Mouse (Mus musculus) forelimb bud, embryonic 11.5 days (tissue): ENCODE results near the gene Fam198b.

Experiments
- DNase-seq: peaks from one replicate; pipeline ENCODE4 v3.0.0-alpha.2; 2012; ENCODE audit warnings: low read depth, low spot score

Gene Fam198b

DNA sequence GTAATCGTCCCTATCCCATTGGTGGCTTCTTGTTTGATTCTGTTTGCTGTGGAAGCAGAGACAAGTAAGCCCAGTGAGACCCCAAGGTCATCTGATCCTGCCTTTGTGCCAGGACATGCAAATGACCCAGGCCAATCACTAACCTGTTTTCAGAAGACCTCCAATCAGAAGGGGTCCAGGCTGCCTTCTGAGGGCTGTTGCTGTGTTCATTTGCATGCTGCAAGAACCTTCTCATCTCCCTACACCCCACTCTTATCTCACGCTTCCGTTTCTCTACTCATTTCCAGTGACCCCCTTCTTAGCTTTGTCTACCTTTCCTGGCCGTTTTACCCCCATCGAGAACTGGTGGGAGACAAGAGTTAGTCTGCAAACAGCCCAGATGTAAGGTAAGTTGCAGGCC is at the start of gene Fam198b:
TSS of gene Fam198b (plus strand) at position 229 of the 400 bp plus-strand sequence.
- DNase-seq, result peak; percentile 23

DNA sequence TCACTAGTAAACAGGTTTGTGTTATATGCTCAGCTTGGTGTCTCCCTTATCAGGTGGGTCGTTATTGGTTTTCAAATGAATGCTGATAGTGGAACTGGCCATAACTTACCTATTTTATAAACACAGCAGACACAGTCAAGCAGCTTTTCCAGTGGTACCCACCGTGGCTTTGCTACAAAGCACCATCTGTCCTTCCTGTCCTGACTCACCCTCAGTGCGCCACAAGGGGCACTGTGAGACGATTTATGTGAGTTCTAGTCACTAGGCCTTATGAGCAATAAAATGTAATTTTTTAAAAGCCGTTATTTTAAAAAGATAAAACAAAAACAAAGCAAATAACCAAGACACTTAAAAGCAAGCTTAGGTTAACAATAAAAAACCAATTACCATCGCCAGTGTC is 45.6 kb upstream of the Fam198b start:
- no peak for DNase-seq

DNA sequence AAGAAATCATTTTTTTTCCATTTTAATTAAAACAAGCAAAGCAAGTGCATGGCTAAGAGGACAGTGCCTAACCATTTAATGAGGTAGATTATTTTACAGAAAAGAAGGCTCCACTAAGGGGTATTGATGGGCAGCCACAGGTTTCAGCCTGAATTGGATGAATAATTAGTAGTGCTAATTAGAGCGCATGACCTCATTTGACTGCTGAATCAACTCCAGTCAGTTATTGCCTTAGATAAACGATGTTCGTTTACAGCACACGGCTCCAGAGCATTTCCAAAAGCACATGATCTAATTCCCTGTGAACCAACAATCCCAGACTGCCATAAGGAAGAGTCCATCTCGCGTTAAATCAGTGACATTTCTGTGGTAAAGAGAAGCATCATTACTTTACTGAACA is 42.9 kb upstream of the Fam198b start:
- DNase-seq, result no peak

DNA sequence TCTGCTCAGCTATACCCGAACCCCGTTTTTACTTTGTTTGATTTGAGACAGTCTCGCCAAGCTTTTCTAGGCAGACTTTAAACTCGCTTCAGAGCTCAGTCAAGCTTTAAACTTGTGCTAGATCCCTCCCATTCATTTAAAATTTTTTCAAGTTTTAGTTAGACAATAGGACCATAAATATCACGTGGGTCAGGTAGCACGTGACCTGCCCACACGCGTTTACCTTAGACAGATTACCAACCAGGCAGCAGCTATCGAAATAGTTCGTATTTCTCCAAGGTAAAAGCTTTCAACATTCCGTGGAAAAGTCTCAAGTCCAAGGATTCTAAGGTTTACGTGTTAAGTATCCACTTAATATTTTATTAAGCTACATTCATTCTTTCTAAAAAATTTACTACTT is 42.2 kb upstream of the Fam198b start:
- DNase-seq, result peak; percentile 96

DNA sequence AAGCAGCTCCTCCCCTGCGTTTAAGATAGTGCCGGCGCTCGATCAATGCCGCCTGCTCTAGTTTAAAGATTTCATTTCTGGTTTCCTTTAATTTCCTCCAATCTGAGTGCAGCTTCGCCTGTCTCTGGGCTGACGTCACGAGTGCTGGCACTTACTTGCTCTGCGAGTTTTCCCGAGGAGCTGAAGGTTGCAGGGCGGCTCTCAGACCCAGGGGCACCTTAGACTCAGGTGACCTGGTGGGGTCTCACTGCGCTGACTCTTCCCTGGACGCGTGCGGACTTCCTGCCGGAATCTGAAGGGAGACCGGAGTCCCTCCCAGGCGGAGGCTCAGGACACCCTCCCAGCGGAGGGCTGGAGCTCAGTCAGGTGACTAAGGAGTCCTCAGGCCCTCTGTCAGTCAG is 41.7 kb upstream of the Fam198b start:
- peak; percentile 73 for DNase-seq

DNA sequence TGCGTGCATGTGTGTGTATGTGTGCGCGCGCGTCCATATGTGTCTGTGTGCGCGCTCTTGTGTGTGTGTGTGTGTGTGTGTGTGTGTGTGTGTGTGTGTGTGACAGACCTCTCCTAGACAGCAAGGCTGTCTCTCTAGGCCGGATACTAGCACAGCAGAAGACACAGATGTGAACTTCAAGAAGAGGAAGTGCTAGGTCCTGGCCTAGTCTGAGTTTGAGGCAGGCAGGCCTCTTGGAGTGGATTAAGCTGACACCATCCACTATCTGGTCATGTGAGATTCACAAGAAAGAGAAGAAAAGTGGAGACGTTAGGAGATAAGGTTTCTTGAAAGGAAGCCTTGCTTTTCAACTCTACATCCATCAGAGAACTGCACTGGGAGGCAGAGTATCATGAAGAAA is 40.3 kb upstream of the Fam198b start:
- DNase-seq, result no peak

DNA sequence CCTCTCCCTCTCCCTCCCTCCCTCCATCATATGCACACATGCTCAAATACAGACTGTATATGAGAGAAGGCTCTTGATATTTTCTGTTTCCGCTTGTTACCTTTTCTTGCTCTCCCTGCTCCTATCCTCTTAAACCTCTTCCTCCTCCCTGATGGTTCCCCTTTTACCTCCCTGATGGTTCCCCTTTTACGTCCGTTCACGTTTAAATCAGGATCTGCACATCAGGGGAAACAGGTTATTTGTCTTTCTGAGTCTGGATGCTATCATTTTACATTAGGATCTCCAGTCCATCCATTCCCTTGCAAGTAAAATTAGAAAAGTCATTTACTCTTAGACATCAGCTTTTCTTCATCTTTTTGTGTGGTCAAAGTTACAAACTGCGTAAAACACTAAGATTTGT is 37.7 kb upstream of the Fam198b start:
- DNase-seq, result no peak

DNA sequence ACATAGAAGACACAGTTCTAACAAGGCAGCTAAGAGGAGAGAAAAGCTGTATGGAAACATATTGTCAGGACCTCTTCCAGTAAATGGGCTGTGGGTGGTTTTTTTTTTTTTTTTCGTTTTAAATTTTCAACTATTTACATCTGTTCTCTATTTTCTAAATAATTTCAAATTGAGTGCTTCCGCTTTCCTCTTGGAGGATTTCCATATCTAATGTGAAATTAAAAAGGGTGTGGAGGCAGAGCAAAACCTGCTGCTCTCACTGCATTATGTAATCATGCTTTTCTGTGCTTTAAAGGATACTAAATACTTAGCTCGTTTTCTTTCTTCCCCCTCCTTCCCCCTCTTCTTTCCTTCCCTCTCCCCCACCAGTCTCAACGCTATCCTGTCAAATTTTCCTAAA is 35.5 kb upstream of the Fam198b start:
- DNase-seq, result no peak

DNA sequence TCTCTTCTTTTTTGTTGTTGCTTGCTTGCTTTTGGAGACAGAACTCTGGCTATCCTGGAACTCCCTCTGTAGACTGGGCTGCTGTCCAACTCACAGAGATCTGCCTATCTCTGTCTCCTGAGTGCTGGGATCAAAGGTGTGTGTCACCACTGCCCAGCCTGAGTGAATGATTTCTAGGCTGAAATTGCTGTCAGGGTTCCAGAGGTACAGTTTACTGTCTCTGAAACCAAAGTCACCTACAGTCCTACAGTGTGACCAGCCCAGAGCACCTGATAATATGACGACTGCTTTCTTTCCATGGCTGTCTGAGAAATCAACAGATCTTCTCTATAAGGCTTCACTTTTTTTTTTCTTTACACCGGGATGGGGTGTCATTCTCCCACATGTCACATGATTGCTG is 34.7 kb upstream of the Fam198b start:
- no peak for DNase-seq

DNA sequence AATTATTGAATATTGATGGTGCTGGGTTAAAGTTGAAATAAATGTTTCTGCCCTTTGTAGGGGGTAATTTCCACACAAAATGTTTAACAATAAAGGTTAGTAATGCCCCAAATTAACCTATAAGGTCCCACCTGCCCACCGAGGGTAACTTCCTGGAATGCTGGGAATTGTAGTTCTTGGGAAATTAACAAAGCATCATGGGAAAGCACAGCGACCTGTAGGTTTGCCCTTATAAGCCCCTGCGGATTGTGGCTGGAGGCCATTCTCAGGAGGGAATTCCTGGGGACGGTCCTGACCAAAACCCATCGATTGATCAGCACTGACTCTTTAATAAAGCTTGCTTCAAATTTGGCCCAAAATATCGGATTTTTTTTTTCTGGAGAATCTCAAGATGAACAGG is 33.7 kb upstream of the Fam198b start:
- DNase-seq, result no peak

DNA sequence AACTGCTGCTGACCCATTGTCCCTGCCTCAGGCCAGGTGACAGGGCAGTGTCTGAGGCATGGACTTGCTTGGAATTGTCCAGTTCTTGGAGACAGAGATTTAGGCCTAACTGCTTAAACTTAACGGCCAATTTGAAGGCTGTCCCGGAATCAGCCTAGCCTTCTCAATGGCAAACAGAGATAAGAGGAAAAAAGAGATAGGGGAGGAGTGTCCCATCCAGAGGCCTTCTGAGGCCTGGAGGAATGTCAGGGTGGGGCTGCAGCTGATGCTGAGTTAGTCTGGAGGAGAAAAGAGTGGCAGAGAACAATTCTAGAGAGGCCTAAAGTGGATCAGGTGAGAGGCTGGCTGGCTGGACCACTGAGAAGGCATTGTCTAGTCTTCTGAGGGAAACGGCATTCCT is 32.2 kb upstream of the Fam198b start:
- no peak for DNase-seq

DNA sequence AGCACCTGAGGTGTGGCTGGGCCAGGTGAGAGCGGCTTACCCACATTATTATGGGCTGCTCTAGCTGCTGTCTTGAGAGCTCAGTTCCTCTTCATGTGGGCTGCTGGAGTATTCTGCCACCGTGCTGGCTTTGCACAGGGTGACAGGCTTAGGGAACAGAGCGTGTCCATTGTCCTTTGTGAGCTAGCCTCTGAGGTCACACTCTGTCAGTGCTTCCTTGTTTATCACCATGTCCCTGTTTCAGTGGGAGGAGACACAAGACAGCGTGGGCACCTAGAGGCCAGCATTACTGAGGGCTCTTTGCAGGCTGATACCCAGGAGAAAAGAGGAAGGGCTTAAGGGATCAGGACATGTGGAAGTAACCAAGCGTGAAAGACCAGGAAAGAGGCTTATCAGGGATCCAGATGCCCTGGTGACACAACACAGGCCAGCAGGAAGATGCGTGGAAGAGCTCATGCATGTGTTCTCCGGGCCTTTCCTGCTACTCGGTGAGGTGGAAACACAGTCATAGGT is 31.6 kb upstream of the Fam198b start, which contains the start of gene Tmem144:
TSS of gene Tmem144 (minus strand) at position 120 of the 513 bp plus-strand sequence.
- no peak for DNase-seq

DNA sequence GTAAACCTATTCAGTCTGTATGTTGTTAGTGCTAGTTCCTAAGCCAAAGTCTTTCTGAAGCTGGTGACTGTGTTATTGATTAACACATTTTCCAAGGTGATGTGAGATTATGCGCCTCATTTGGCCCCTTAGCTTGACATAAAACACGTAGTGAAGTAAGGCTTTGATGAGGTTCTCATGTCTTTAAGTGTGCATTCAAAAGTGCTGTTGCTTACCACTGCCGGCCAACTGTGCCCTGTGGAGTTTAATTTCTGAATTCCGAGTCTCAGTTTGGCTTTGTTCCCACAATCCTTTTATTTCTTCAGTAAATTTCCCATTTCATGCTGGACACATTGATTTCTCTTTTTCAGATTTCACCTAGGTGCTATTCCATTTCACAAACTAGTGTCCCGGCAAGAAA is 26.6 kb upstream of the Fam198b start:
- no peak for DNase-seq

DNA sequence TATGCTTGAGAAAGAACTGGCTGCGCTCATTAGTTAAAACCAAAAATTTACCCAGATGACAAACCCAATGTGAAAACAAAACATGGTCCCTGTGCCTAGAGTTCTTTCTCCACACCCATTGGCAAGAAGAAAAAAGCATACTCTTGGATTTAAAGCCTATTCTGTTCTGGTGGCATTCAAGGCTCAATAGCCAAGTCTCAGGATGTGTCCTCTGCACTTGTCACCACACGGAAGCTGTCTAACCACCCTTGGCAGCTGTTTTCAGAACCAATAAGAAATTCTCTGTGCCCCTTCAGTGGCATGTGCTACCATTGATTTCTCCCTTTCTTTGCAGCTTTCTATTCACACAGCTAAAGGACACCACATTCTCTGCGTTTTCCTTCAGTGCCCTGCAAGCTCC is 26.1 kb upstream of the Fam198b start:
- DNase-seq, result no peak

DNA sequence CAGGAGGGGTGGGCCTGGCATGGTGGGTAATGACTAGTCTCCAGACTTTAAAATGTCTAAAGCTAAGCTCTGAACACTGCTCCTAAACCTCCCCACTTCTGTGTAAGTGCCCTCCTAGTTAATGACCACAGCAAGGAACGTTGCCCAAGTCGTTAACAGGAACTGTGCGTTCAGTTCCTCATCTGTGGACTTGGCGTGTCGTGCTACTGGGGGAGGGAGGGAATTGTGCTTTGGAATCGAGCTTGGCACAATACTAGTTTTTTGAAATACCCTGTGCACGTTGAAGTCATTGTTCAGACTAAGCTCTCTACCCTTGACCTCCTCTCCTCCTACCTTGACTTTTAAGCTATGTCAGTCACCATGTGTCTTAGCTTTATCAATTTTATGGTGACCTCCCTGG is 19.5 kb upstream of the Fam198b start:
- no peak for DNase-seq

DNA sequence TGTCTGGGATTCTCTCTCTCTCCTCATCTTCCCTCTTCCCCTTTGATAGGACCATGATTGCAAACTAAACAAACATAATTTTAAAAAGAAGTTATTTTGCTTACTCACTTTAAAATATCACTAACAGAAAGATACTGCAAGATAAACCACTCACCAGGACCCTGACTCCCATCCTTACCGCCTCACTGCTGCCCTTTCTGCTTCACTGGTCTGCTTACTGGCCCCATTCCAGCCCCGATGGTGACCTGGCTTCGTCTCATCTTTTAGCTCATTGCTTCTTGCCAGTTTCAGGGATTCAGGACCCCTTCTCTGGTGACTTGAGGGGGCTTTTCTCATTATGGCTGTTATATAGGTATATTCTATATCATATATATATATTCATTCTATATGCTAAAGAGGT is 18.2 kb upstream of the Fam198b start:
- DNase-seq, result no peak

DNA sequence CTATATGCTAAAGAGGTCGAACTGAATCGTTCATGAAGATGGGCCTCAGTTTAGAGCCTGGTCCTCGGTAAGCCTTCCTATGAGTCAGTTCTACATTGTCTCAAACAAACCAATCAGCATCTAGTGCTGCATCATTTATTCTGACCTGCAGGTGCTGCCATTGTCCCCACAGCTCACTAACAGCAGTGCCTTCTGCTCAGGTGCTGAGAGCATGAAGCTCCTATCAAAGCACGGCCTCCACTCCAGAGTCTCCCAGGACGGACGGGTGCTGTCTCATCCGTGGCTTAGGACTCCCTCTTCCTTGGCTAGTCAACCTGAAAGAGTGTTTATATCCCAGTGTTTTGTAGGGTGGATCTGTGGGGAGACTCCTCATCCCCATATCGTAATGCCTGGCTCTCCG is 17.8 kb upstream of the Fam198b start:
- DNase-seq, result no peak

DNA sequence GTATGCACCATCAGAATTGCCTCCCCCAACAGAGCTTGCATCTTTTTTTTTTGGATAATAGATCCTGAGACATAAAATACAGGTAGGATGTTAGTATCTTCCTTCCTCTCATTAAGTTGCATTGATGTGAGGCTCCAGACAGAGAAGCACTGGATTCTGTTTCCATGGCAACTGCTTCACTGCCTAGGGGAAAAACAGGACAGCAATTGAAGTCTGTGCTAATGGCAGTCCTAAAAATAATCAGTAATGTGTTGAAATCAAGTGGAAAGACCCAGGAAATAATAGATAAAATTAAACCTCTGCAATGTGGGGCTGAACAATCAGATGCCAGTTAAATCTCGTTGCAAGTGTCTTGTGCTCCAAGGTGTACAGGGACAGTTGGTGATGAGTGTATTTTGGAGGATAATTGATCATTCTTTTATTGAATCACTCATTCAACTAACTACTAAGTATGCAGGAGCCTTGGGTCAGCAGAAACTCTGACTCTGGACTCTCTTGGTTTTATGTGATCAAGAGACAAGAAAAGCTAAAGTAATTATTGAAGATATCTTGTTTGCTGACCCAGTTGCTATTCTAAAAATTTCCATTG is 17.1 kb upstream of the Fam198b start:
- no peak for DNase-seq

DNA sequence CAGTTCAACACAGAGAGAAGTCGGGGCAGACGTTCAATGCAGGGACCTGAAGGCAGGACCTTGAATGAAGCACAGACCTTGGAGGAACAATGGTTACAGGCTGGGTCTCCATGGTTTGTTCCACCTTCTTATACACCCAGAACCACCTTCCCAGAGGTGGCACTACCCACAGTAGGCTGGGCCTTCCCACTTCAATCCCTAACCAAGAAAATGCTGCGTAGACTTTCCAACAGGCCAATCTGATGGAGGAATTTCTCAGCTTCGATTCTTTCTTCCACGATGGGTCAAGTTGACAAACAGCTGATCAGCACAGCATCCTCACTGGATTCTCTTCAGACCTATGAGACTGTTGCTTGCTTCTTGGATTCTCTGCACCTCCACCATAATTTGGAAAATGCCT is 8.9 kb upstream of the Fam198b start:
- DNase-seq, result no peak

DNA sequence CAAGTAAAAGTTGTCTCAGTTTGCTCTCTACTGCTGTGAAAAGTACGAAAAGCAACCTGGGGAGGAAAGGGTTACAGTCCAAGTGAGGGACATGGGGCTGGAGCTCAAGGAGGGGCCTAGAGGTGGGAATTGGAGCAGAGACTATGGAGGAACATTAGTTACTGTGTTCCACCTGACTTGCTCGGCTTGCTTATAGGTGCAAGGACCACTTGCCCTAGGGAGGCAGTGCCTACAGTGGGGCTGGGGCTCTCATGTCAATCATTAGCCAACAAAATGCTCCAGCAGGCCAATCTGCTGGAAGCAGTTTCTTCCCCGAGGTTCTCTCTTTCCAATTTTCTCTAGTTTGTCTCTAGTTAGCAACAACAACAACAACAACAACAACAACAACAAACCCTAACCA is 6.0 kb upstream of the Fam198b start:
- no peak for DNase-seq

DNA sequence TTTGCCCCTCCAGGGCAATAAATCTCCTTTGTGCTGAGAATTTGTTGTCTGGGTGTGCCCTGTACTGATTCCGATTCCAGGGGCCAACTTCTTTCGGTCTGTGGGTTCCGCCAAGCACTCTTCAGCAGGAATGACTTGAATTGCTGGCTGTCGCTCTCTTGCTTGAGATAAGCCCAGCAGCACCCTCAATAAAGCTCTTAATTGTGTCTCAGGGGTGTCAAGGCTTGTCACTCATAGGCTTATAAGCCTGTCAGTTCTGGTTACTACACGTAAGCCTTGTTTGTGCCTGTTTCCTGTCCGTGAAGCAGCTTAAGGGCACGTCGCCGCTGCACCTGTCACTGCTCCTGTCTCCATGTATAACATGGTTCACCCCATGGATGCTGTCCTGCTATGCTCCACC is 5.1 kb upstream of the Fam198b start:
- DNase-seq, result no peak

DNA sequence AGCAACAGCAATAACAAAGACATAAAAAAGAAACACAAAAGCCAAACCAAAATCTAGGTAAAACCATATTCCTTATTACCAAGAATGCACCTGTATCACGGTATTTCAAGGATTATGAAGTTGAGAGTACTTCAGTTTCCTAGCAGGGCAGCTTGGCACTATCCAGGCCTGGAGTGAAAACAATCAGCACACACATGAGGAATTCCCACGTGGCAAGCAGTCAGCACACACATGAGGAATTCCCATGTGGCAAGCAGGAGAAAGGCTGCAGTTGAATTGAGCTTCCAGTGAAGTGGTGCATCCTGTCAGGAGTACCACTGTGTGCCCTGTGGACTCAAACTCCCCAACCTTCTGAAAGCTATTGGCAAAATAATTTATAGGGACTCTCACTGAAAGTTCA is 2.7 kb upstream of the Fam198b start:
- no peak for DNase-seq

DNA sequence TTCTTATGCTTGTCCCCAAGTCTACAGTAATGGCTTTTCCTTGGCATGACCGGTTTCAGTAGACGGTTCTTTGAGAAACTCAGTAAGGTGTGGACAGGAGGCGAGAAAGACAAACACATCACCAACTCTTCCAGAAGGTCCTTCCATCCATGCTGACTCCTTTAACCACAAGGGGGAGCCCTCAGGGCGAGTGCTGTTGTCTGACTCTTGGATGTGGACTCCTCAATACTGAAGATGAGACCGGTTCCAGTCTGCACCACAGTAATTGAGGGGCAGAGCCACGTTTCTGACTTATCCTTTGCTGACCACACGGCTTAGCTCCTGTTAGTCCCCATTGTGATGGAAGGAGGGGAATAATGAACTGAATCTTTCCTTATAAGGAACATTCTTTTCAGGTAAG is 1.2 kb upstream of the Fam198b start:
- peak; percentile 36 for DNase-seq

DNA sequence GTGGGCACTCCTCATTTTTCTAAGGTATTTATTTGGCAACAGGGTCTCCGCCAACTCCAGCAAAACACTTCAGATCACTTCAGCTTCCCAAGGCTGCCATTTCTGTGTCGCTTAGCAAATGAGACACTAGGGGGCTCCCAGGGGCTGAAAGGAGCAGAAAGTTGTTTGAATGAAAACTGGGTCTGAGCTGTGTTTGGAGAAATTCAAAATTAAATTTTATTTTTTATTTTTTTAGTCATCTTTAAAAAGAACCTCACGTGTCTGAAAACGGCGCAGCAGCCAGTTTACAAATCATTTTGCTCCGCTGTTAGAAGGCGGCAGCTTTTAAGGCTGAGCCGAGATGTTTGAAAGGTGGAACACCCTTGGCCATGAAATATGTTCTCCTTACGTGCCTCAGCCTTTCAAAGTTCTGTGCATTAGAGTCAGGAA is 442 bp downstream of the Fam198b start:
- DNase-seq, result peak; percentile 77
